Mouse (Mus musculus) liver, embryonic 14.5 days (tissue): Measurements from ENCODE around the gene Srrm4. TPM values are rescaled to one million over a fixed set of nuclear protein-coding genes. Genes with fewer than 3 reads are reported as not detected.

ENCODE experiments used
- ATAC-seq: fragments of 200-750 bp; cut with Nextera tagmentation; 2 replicates; pipeline ENCODE4 v1.8.0; 2017; ENCODE audit warnings: moderate number of reproducible peaks, mild to moderate bottlenecking, moderate library complexity; ENCODE audit not compliant: insufficient read depth
- DNase-seq, 3 experiments: peaks; one replicate each; pipeline ENCODE4 v3.0.0-alpha.2; 2012 to 2013; ENCODE audit warnings: low read depth in 3 of 3, low spot score in 3 of 3
- H3K27ac ChIP-seq: fragments of 300-500 bp; sonication (generic); 2 replicates; pipeline ENCODE4 v1.5.1; 2014; ENCODE audit warnings: moderate library complexity, mild to moderate bottlenecking, control low read depth, inconsistent platforms
- H3K27me3 ChIP-seq: fragments of 300-500 bp; sonication (generic); 2 replicates; pipeline ENCODE4 v1.6.1; 2014; ENCODE audit warnings: mild to moderate bottlenecking, low read length, moderate library complexity; ENCODE audit not compliant: control insufficient read depth, insufficient read depth
- H3K36me3 ChIP-seq: fragments of 300-500 bp; sonication (generic); replicated peaks from 2 replicates; pipeline ENCODE4 v1.6.1; 2014; ENCODE audit warnings: low read depth; ENCODE audit not compliant: control insufficient read depth, insufficient read depth
- H3K4me1 ChIP-seq, 2 experiments: fragments of 200-500 bp in 1 of 2; fragments of 300-500 bp in 1 of 2; sonication (generic) in 1 of 2; replicated peaks; 2 replicates each; pipeline ENCODE4 v1.6.1; 2012 to 2014; ENCODE audit warnings: antibody characterized with exemption in 1 of 2, inconsistent platforms in 1 of 2, low read length in 1 of 2; ENCODE audit not compliant: control insufficient read depth in 2 of 2, insufficient read depth in 2 of 2
- H3K4me2 ChIP-seq: fragments of 300-500 bp; sonication (generic); 2 replicates; pipeline ENCODE4 v1.6.1; 2014; ENCODE audit warnings: low read depth, mild to moderate bottlenecking, control low read depth, moderate library complexity
- H3K4me3 ChIP-seq, 2 experiments: fragments of 200-500 bp in 1 of 2; fragments of 300-500 bp in 1 of 2; sonication (generic) in 1 of 2; 2 replicates each; pipeline ENCODE4 v1.5.1; 2012 to 2014; ENCODE audit warnings: low read depth in 2 of 2, low read length in 2 of 2, mild to moderate bottlenecking in 2 of 2, control low read depth in 1 of 2, inconsistent platforms in 1 of 2, moderate library complexity in 1 of 2; ENCODE audit not compliant: insufficient read depth in 1 of 2
- H3K9ac ChIP-seq: fragments of 300-500 bp; sonication (generic); replicated peaks from 2 replicates; pipeline ENCODE4 v1.6.1; 2014; ENCODE audit warnings: mild to moderate bottlenecking, control low read depth, moderate library complexity
- H3K9me3 ChIP-seq: fragments of 300-500 bp; sonication (generic); 2 replicates; pipeline ENCODE4 v1.6.1; 2016; ENCODE audit warnings: low read length, mixed read lengths; ENCODE audit not compliant: control insufficient read depth
- CTCF ChIP-seq: IDR thresholded peaks from 2 replicates; pipeline ENCODE4 v1.5.1; 2016; ENCODE audit warnings: antibody characterized with exemption, low read depth, control low read depth
- EP300 ChIP-seq: IDR thresholded peaks from 2 replicates; pipeline ENCODE4 v1.6.1; 2016; ENCODE audit warnings: antibody characterized with exemption, low read depth
- WGBS: fragments of 180-500 bp; shearing (Covaris S2); extraction: QIAGEN DNeasy Blood & Tissue Kit; methylation state at CpG from one replicate; pipeline ENCODE4 v1.1.7; 2014; ENCODE audit not compliant: insufficient replicate concordance; 5-methylcytosine and 5-hydroxymethylcytosine counted together
- polyA plus RNA-seq, 2 experiments: library from polyadenylated mRNA; depleted of rRNA in 1 of 2; stranded (reverse) in 1 of 2; unstranded in 1 of 2; fragments of >200 nt; fragmentation: Nextera tagmentation in 1 of 2; extraction: Ambion mirVana in 1 of 2; gene quantifications; 2 replicates each; pipeline versions ENCODE4 v1.2.1 to v1.2.3; 2012 to 2014

Srrm4 gene
- polyA plus RNA-seq, 2 experiments: 0.17 to 0.28 TPM

- Histone ChIP-seq H3K36me3 (no peaks in the 10 kb centered on the region), H3K4me2 (no peak overlapping the region), H3K9ac (no peak overlapping the region), H3K4me1 (no peaks in the 10 kb centered on the region), H3K4me3 (no peak overlapping the region), H3K27me3 (no peaks in the 10 kb centered on the region), H3K9me3 (no peaks in the 10 kb centered on the region), H3K27ac (no peak overlapping the region)
- no peak for ATAC-seq
- TF ChIP-seq CTCF: no peak
- no peak for TF ChIP-seq EP300
- 76% methylated on average over 9 of the region's 9 CpGs for WGBS
- DNase-seq: no peak
Observed at GRCm38 (mm10) chr5:116484236-116484635, 107.4 kb downstream of the Srrm4 start.

GRCm38 (mm10) chr5:116478607-116479371 lies 112.8 kb downstream of the Srrm4 start:
- Histone ChIP-seq H3K27ac (no peak overlapping the region), H3K27me3 (no peaks in the 10 kb centered on the region), H3K36me3 (no peaks in the 10 kb centered on the region), H3K4me2 (no peak overlapping the region), H3K9ac (no peak overlapping the region), H3K4me3 (no peak overlapping the region), H3K9me3 (no peaks in the 10 kb centered on the region), H3K4me1 (no peaks in the 10 kb centered on the region)
- TF ChIP-seq CTCF (no peak), EP300 (no peak)
- ATAC-seq: no peak
- 79% methylated on average over 18 of the region's 18 CpGs for WGBS
- DNase-seq: no peak

- Histone ChIP-seq H3K36me3 (no peaks in the 10 kb centered on the region), H3K4me2 (no peak overlapping the region), H3K9ac (no peak overlapping the region), H3K4me3 (no peak overlapping the region), H3K27ac (no peak overlapping the region), H3K27me3 (no peaks in the 10 kb centered on the region), H3K9me3 (no peaks in the 10 kb centered on the region), H3K4me1 (no peaks in the 10 kb centered on the region)
- TF ChIP-seq EP300 (no peak), CTCF (peak; percentile 86)
- WGBS: 9% methylated on average over 15 of the region's 15 CpGs
- ATAC-seq (no peak), DNase-seq (no peak)
Observed at GRCm38 (mm10) chr5:116476006-116476405, 115.6 kb downstream of the Srrm4 start.

- Histone ChIP-seq H3K36me3 (no peaks in the 10 kb centered on the region), H3K27ac (no peak overlapping the region), H3K9me3 (no peaks in the 10 kb centered on the region), H3K4me3 (no peak overlapping the region), H3K4me2 (no peak overlapping the region), H3K9ac (no peak overlapping the region), H3K27me3 (no peaks in the 10 kb centered on the region), H3K4me1 (no peaks in the 10 kb centered on the region)
- ATAC-seq (no peak), DNase-seq (no peak)
- WGBS: 51% methylated on average over 11 of the region's 11 CpGs
- TF ChIP-seq CTCF (peak; percentile 54), EP300 (no peak)
Observed at GRCm38 (mm10) chr5:116461354-116462042, 130.1 kb downstream of the Srrm4 start.

- H3K9ac ChIP-seq: no peak overlapping the region
- TF ChIP-seq CTCF: no peak
- no peak for TF ChIP-seq EP300
- no peak overlapping the region for H3K27ac ChIP-seq
- H3K36me3 ChIP-seq: no peaks in the 10 kb centered on the region
- no peaks in the 10 kb centered on the region for H3K4me1 ChIP-seq
- H3K4me2 ChIP-seq: no peak overlapping the region
- ATAC-seq (no peak), DNase-seq (no peak)
- 72% methylated on average over 2 of the region's 2 CpGs for WGBS
- no peaks in the 10 kb centered on the region for H3K9me3 ChIP-seq
- no peaks in the 10 kb centered on the region for H3K27me3 ChIP-seq
- no peak overlapping the region for H3K4me3 ChIP-seq
Observed at GRCm38 (mm10) chr5:116459970-116460369, 131.6 kb downstream of the Srrm4 start.
